Mouse (Mus musculus) granulocyte monocyte progenitor cell, adult 5-6 weeks (primary cell): ENCODE measurements at regions not wholly inside any gene's neighbourhood (a gene's known extent, or its start where the extent isn't known, plus 50 kb on each side); places are given as distances from the start of the nearest gene placed in this dataset.

Experiments
- ATAC-seq: replicated peaks from 2 replicates; pipeline ENCODE4 v1.8.0; 2016; ENCODE audit warnings: mild to moderate bottlenecking, moderate TSS enrichment, inconsistent platforms; ENCODE audit not compliant: poor library complexity, severe bottlenecking

GRCm38 (mm10) chr1:166735545-166735944, 53.9 kb upstream of the Fmo9 start:
- ATAC-seq = no peak

- peak; percentile 75 for ATAC-seq
Measured at GRCm38 (mm10) chr1:166738029-166738428, 56.4 kb upstream of the Fmo9 start.

DNA sequence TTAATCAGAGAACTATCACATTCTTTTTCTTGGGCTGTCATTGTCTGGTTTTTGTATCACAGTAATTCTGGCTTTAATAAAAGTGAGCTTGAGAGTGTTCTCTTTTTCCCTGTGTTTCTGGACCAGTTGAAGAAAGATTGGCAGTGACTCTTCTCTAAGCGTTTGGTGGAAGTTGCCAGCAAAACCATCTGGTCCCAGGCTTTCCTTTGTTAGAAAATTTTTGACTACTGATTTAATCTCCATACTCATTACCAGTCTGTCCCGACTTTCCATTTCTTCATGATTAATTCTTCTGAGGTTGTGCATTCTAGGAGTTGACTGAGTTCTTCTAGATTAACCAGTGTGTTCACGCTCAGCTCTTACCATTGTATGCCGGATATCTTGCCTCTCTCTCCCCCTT, 68.6 kb upstream of the Fmo9 start:
- ATAC-seq = no peak

- no peak for ATAC-seq
Measured at GRCm38 (mm10) chr1:166750777-166751176, 69.1 kb upstream of the Fmo9 start.

DNA sequence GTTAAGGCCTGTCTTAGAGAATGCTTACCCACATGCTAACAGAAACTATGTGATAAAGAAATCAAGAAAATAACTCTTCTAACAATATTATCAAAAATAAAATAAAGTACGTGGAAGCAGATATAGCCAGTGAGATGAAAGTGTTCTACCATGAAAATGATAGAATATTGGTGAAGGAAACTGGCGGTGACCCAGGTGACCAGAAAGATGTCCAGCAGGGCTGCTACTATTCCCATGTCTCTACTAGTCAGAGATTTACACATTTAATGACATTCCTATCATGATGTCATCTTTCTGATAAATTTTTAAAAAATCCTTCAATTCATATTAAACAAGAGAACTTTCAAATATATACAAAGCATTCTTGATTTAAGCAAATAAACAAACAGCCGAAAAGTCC, 69.8 kb upstream of the Fmo9 start:
- no peak for ATAC-seq

GRCm38 (mm10) chr1:166752990-166753709, 71.5 kb upstream of the Fmo9 start:
- no peak for ATAC-seq

DNA sequence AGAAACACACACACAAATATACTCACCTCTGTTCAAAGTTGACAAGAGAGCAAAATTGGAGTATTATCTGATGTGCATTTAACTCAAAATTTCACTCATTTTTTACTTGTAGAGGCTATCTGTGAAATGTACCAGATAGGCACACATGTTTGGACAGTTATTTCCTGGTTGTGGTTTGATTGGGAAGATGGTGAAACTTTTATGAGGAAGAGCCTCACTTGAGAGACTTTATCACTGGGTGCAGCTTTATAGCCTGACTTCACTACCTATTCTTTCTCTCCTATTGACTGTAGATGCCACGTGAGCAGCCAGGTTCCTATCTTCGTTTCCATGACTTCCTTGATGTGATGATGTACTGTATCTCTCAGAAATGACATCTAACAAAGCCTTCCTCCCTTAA, 77.3 kb upstream of the Fmo9 start:
- ATAC-seq = peak; percentile 68

DNA sequence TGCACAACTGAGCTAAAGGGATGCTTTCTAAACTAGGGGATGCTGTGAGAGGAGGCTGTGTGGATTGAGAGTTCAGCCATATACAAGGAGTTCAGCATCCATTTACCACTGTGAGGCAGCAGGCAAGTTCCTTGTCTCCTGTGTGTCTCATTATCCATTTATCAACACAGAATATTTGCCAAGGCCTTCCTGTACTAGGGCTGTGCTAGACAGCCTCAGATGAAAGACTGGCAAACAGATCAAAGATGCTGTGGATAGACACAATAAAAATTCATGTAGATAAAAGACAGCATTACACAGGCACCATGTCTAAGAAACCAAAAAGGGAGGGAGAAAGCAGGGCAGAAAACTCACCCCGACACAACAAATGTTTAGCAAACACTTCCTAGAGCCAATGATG, 91.5 kb upstream of the Fmo9 start:
- ATAC-seq = no peak

DNA sequence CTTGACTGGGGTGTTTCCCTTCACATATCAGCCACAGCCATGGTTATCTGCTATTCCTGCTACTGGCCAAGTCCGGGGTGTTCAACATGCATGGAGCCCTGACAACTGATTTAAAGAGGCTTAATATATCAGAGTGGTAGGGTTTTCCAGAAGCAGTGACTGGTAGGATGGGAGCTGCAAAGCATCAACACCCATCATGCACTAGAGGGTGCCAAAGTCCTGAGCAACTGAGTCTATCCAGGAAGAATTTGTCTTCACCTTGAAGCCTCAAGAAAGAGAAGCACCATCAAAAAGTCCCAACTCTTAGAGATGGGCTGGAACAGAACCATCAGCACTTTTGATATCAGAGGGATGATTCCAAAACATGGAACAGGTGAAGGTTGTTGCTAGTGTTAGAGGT, 100.5 kb upstream of the Fmo9 start:
- peak; percentile 85 for ATAC-seq

GRCm38 (mm10) chr1:166787945-166788344, 106.3 kb upstream of the Fmo9 start:
- ATAC-seq = peak; percentile 86

GRCm38 (mm10) chr1:166788824-166789399, 107.3 kb upstream of the Fmo9 start:
- ATAC-seq = no peak

- ATAC-seq = peak; percentile 93
Measured at GRCm38 (mm10) chr1:166793052-166793716, 111.5 kb upstream of the Fmo9 start.

DNA sequence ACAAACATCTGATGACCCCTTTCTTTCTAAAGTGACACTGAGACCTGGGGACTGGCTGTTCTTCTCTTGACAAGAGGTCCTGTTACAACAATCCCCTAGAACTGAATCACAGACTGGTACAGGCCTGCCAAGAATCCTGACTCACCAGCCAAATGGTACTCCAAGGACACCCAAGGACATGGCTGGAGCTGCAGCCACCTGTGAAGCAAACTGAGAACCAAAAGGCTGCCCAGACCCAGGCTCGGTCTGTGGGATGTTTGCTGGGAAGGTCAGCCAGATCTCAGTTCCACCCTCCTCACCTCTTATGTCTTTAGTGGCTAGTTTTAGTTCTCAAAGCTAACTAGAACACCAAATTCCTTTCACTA, 112.1 kb upstream of the Fmo9 start:
- ATAC-seq = no peak

- ATAC-seq = 0 out of 2 replicates have a peak, but pooled peaks have one; percentile 31
Measured at GRCm38 (mm10) chr1:166794622-166795244, 113.1 kb upstream of the Fmo9 start.

DNA sequence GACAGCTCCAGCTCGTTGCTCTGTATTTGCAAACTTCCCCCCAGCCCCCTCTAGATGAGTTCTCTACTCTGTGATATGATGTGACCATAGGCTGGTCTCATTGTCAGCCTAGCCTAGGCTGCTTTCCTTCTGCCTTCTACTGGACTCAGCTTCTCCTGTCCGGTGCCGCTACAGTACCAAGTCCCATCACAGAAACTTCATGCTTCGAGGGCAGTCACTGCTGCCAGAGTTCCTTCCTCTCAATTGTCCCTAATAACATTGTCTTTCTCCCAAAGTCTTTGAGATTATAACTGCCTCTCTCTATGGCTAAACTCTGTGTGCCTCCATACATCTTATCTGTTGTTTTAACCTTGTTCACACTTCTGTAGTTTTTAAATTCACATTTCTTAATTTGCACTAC, 114.0 kb upstream of the Fmo9 start:
- ATAC-seq = no peak

DNA sequence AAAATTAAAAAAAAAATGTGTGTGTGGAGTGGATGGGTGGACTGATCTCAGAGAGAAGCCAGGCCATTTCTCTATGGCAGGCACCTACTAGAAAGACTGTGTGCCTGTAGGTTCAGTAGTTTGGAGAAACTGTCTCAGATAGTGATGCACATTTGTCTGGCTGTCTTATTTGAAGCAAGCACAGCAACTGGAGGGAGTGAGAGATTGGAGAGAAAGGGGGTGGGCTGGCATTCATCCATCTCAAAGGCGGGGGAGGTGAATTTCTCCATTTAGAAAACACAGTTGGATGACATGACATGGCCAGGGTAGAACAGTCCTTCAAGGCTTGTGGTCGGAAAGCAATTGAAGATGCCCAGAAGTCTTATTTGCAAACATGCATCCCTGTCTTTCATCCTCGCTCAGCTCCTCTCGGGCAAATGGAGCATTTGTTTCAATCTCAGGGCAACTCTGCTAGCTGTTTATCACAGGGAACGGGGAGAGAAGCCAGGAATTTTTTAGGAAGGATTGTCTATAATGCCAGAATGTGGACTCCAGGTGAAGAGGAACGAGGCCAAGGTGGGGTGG, 114.8 kb upstream of the Fmo9 start:
- ATAC-seq = no peak

GRCm38 (mm10) chr1:166796931-166797330, 115.3 kb upstream of the Fmo9 start:
- ATAC-seq = no peak

- ATAC-seq = no peak
Measured at GRCm38 (mm10) chr1:166800953-166801603, 119.4 kb upstream of the Fmo9 start.

- peak; percentile 58 for ATAC-seq
Measured at GRCm38 (mm10) chr1:166801929-166802328, 120.3 kb upstream of the Fmo9 start.

DNA sequence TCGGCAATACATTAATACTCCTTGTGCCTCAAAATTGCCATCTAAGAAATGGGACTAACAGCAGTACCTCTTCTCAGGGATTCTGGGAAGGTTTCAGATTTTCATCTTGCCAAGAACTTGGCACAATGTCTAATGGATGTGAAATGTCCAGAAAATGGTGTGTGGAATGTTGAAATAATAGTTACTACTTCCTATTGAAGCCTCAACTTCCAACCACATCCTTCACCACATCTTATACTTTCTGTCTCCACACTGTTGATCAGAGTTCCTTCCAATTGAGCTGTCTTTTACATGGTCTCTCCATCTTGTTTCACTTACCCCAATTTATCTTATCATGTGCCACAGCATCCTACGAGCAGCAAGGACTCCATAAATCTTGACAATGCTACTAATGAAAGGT, 122.3 kb upstream of the Fmo9 start:
- ATAC-seq = peak; percentile 88
